Mouse (Mus musculus) kidney, postnatal 25 days (tissue): ENCODE results near the gene Tmem177.

ENCODE experiments used
- DNase-seq, 2 experiments: peaks; one replicate each; pipeline ENCODE4 v3.0.0; 2021; ENCODE audit warnings: mixed read lengths in 2 of 2

Tmem177 gene

GRCm38 (mm10) chr1:119889347-119889746, 23.7 kb downstream of the Tmem177 start:
- peak in 1 of 2 experiments; percentile 17 for DNase-seq

GRCm38 (mm10) chr1:119886320-119886719, 26.7 kb downstream of the Tmem177 start:
- DNase-seq, result peak in 1 of 2 experiments; percentile 18

- no peak for DNase-seq
Observed at GRCm38 (mm10) chr1:119884272-119884671, 28.7 kb downstream of the Tmem177 start.

GRCm38 (mm10) chr1:119878909-119879308, 34.1 kb downstream of the Tmem177 start:
- DNase-seq, result no peak

- DNase-seq, result peak in 1 of 2 experiments; percentile 19
Observed at GRCm38 (mm10) chr1:119877469-119877868, 35.5 kb downstream of the Tmem177 start.

GRCm38 (mm10) chr1:119868395-119869161, 44.4 kb downstream of the Tmem177 start:
- no peak for DNase-seq

- DNase-seq, result no peak
Observed at GRCm38 (mm10) chr1:119867300-119867699, 45.7 kb downstream of the Tmem177 start.

GRCm38 (mm10) chr1:119865311-119865710, 47.7 kb downstream of the Tmem177 start:
- DNase-seq, result no peak

- DNase-seq, result no peak
Observed at GRCm38 (mm10) chr1:119863507-119864296, 49.3 kb downstream of the Tmem177 start.

- DNase-seq, result no peak
Observed at GRCm38 (mm10) chr1:119859566-119859965, 53.4 kb downstream of the Tmem177 start.
